Mouse (Mus musculus) liver, embryonic 16.5 days (tissue): ENCODE measurements around the gene Eno2. TPM values are rescaled to one million over a fixed set of nuclear protein-coding genes. Genes with fewer than 3 reads are reported as not detected.

Experiments
- ATAC-seq: fragments of 200-750 bp; cut with Nextera tagmentation; 2 replicates; pipeline ENCODE4 v1.8.0; 2017; ENCODE audit warnings: low read depth, mild to moderate bottlenecking, moderate number of reproducible peaks, moderate library complexity
- H3K27ac ChIP-seq: fragments of 300-500 bp; sonication (generic); 2 replicates; pipeline ENCODE4 v1.5.1; 2014; ENCODE audit warnings: mild to moderate bottlenecking, low read length
- H3K27me3 ChIP-seq: fragments of 300-500 bp; sonication (generic); 2 replicates; pipeline ENCODE4 v1.6.1; 2014; ENCODE audit warnings: low read depth, low read length, mixed read lengths; ENCODE audit not compliant: control insufficient read depth, insufficient read depth
- H3K36me3 ChIP-seq: fragments of 300-500 bp; sonication (generic); 2 replicates; pipeline ENCODE4 v1.6.1; 2014; ENCODE audit warnings: mild to moderate bottlenecking; ENCODE audit not compliant: control insufficient read depth, insufficient read depth
- H3K4me1 ChIP-seq: fragments of 300-500 bp; sonication (generic); 2 replicates; pipeline ENCODE4 v1.6.1; 2014; ENCODE audit warnings: low read depth, low read length, mixed read lengths; ENCODE audit not compliant: control insufficient read depth
- H3K4me2 ChIP-seq: fragments of 300-500 bp; sonication (generic); 2 replicates; pipeline ENCODE4 v1.6.1; 2014; ENCODE audit warnings: low read depth, low read length, mixed read lengths
- H3K4me3 ChIP-seq: fragments of 300-500 bp; sonication (generic); 2 replicates; pipeline ENCODE4 v1.5.1; 2014; ENCODE audit warnings: low read depth, mild to moderate bottlenecking, low read length
- H3K9ac ChIP-seq: fragments of 300-500 bp; sonication (generic); 2 replicates; pipeline ENCODE4 v1.6.1; 2014; ENCODE audit warnings: low read depth, low read length
- H3K9me3 ChIP-seq: fragments of 300-500 bp; sonication (generic); replicated peaks from 2 replicates; pipeline ENCODE4 v1.6.1; 2016; ENCODE audit warnings: low read length; ENCODE audit not compliant: control insufficient read depth
- WGBS: fragments of 180-500 bp; shearing (Covaris S2); extraction: QIAGEN DNeasy Blood & Tissue Kit; methylation state at CpG from one replicate; pipeline ENCODE4 v1.1.7; 2014; ENCODE audit not compliant: insufficient replicate concordance; 5-methylcytosine and 5-hydroxymethylcytosine counted together
- polyA plus RNA-seq: library from polyadenylated mRNA; unstranded; fragments of >200 nt; fragmentation: Nextera tagmentation; extraction: Ambion mirVana; gene quantifications from 2 replicates; pipeline ENCODE4 v1.2.1, GENCODE M21; 2015

The Eno2 gene
- polyA plus RNA-seq = 0.40 and 0.43 TPM in 2 replicates

DNA sequence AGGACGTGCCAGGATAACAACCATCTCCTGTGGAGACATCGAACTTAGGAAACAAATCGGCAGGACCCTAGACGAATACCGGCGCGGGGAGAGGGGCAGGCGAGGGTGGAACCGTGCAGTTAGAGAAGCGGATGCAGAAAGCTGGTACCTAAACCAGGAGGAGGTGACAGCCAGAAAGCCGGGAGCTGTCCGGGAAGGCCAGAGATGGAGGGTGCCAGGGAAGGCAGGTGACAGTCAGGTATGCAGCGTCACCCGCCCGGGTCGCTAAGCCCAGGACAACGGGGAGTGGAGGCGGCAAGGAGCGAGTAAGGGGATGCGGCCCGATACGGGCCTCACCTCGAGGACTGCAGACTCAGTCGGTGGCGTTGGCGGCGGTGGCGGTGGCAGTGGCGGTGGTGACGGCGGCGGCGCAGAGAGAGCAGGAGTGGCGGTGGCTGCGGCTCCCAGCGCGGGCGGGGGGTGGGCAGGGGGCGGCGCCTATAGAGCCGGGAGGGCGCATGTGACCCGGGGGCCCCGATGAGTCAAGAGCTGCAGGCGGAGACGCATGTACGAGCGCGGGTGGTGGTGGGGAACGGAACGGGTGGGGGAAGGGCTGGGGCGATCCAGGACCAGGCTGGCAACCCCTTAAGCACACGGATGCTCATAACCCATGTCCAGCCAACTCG, at the start of gene Eno2:
Gene Eno2, minus strand, starts transcription at position 573 of the 665 bp plus-strand sequence.
- peaks cover 13% of the 10 kb centered on the region for H3K4me1 ChIP-seq
- H3K9me3 ChIP-seq = no peaks in the 10 kb centered on the region
- ATAC-seq = 0 out of 2 replicates have a peak, but pooled peaks have one; percentile 37
- peaks cover 36% of the 10 kb centered on the region for H3K27me3 ChIP-seq
- 0 out of 2 replicates have a peak within 1 kb of the TSS, but pooled peaks have one; percentile 25 for H3K9ac ChIP-seq
- peak within 1 kb of the TSS; percentile 51 for H3K4me3 ChIP-seq
- no peaks in the 10 kb centered on the region for H3K36me3 ChIP-seq
- H3K27ac ChIP-seq = no peak within 1 kb of the TSS
- H3K4me2 ChIP-seq = peak within 1 kb of the TSS; percentile 55
- WGBS = under 1% methylated on average over 54 of the region's 54 CpGs

DNA sequence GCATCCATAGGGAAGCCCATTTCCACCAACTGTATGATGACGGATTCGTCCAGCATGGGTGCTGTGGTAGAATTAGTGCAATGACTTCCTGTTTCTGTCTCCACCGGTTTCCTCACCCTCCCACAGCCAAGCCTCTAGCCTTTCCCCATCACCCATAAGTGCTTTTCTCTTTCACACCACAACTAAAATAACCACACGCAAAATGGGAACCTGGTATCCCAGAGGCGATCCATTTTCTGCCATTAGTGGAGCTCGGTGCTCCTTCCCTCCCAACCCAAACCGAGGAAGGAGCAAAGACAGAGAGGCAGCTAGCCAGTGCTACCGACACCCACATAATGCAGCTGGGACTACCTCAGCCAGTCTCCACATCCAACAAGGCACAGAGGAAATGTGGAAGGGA, 48.5 kb upstream of the Eno2 start:
- ATAC-seq = no peak
- H3K4me3 ChIP-seq = no peak overlapping the region
- H3K9ac ChIP-seq = no peak overlapping the region
- H3K4me2 ChIP-seq = no peak overlapping the region
- peaks cover 35% of the 10 kb centered on the region for H3K36me3 ChIP-seq
- no peaks in the 10 kb centered on the region for H3K27me3 ChIP-seq
- H3K27ac ChIP-seq = peak overlapping the region; percentile 58; the same call in 1 of the 2 replicates
- WGBS = 56% methylated on average over 8 of the region's 8 CpGs
- peaks cover 15% of the 10 kb centered on the region for H3K4me1 ChIP-seq
- H3K9me3 ChIP-seq = no peaks in the 10 kb centered on the region

DNA sequence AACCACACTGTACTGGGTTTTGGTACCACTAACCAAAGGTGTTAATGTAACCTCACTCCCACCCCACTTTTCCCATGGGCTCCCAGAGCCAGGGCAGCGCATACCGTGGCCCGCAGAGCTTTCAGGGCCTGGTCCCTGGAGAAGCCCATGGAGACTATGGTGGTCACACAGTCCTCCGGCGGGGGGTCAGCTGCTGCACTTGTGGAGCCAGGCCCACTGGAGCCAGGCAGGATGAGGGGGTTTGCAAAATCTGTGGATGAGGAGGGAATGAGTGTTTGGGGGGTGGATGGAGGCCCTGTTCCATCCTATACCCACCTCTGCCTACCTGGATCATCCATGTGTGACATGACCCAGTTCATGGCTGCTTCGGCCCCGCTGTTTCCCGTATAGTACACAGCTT, 48.1 kb upstream of the Eno2 start:
- no peak for ATAC-seq
- no peak overlapping the region for H3K4me3 ChIP-seq
- WGBS = 89% methylated on average over 8 of the region's 8 CpGs
- no peaks in the 10 kb centered on the region for H3K27me3 ChIP-seq
- H3K9me3 ChIP-seq = no peaks in the 10 kb centered on the region
- peaks cover 32% of the 10 kb centered on the region for H3K36me3 ChIP-seq
- no peak overlapping the region for H3K9ac ChIP-seq
- H3K4me2 ChIP-seq = no peak overlapping the region
- H3K27ac ChIP-seq = no peak overlapping the region
- peaks cover 19% of the 10 kb centered on the region for H3K4me1 ChIP-seq

DNA sequence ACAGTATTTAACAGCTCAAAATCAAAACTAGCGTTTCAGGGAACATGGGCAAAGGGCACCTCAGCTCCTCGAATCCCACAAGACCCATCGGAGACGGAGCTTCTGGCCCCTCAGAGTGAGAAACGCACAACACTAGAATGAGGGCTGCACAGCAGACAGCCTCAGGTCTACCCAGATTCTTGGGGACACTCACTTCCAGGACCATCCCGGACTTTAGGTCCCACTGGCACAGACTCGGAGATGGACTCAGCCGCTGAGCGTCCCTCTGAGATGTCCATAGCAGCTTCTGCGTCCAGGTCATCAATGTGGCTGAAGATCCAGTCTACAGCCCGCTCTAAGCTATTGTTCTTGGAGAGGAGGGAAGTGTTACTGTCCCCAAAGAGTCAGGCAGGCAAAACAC, 47.7 kb upstream of the Eno2 start:
- no peak overlapping the region for H3K4me2 ChIP-seq
- peaks cover 24% of the 10 kb centered on the region for H3K4me1 ChIP-seq
- H3K27me3 ChIP-seq = no peaks in the 10 kb centered on the region
- H3K9me3 ChIP-seq = no peaks in the 10 kb centered on the region
- no peak for ATAC-seq
- 86% methylated on average over 11 of the region's 11 CpGs for WGBS
- H3K9ac ChIP-seq = no peak overlapping the region
- H3K4me3 ChIP-seq = no peak overlapping the region
- H3K36me3 ChIP-seq = peaks cover 34% of the 10 kb centered on the region
- no peak overlapping the region for H3K27ac ChIP-seq

DNA sequence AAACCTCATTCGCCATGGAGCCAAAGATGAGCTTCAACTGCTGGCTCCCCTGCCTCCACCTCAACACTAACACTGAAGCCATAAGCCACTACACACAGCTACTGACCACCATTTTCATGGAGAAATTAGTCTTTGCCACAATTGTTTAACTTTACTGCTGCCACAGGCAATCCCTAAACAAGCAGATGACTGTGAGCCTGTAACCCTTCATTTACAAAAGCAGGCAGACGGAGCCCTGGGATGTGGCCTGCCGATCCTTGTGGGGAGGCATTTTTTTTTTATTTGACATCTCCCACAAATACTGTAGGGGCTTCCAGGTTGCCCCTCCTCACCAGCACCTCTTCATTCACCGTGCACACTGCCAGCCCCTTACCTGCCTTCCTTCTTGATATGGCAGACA, 47.1 kb upstream of the Eno2 start:
- no peak overlapping the region for H3K4me2 ChIP-seq
- WGBS = 81% methylated on average over 4 of the region's 4 CpGs
- H3K27ac ChIP-seq = no peak overlapping the region
- no peak overlapping the region for H3K4me3 ChIP-seq
- peaks cover 37% of the 10 kb centered on the region for H3K36me3 ChIP-seq
- ATAC-seq = no peak
- H3K27me3 ChIP-seq = no peaks in the 10 kb centered on the region
- H3K9me3 ChIP-seq = no peaks in the 10 kb centered on the region
- peaks cover 29% of the 10 kb centered on the region for H3K4me1 ChIP-seq
- H3K9ac ChIP-seq = no peak overlapping the region

DNA sequence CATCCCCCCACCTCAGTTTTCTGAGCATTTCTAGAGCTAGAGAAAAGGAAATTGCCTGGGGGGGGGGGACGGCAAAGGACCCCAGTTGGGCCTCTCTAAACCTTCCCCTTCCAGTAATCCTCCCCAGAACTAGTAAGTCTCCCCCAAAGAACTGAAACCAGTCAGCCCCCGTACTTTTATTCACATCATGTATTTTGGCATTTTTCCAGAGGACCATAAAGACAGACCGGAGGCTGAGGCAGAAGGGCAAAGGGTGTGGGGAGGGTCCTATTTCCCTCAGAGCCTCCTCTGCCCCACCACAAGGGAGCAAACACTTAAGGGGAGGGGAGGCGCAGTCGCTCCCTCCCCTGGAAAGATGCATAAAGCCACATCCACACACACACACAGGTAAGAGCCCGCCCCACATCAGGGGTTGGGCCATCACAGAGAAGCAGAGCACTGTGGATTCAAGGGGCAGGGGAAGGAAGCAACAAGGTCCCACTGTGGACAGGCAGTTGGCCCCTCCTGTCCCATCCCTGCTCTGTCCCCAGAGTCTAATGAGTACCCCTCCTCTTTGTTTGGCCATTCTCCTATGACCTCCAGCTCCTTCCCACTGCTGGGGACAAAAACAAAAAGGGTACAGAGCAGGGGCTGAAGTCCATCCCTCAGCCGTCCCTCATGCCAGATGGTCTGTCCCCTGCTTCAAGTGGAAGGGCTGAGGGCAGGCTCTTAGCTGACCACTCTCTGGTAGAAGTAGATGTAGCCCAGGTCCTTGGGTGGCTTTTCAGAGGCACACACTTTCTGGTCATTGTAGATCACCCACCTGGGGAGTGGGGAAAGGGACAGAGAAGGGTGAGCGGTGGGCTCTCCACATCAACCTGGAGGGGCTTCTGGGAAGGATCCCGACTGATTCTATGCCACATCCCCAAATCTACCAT, 45.6 kb upstream of the Eno2 start:
- Histone ChIP-seq H3K27ac (no peak overlapping the region), H3K36me3 (peaks cover 32% of the 10 kb centered on the region), H3K9me3 (no peaks in the 10 kb centered on the region), H3K27me3 (no peaks in the 10 kb centered on the region), H3K4me3 (no peak overlapping the region), H3K9ac (no peak overlapping the region), H3K4me1 (peaks cover 32% of the 10 kb centered on the region), H3K4me2 (no peak overlapping the region)
- no peak for ATAC-seq
- 71% methylated on average over 9 of the region's 9 CpGs for WGBS

DNA sequence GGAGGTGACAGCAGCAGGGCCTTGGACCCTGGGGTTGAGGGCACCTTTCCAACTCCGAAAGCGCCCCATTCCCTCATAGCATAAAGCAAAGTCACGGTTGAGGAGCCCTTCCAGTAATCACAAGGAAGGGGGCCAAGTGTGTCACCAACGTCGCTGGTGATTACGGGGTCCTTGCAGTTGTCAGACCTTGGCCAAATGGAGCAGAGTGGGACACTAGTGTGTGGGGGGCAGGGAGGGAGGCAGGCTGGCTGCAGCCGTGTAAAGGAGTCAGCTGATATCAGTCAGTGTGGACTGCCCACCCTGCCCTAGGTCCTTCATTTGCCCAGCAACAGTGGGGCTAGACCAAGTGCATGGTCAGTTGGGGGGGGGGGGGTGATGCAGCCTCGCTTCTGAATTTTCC, 45.0 kb upstream of the Eno2 start:
- H3K9me3 ChIP-seq = no peaks in the 10 kb centered on the region
- peak overlapping the region; percentile 93 for H3K4me2 ChIP-seq
- 39% methylated on average over 8 of the region's 8 CpGs for WGBS
- peaks cover 25% of the 10 kb centered on the region for H3K36me3 ChIP-seq
- no peak for ATAC-seq
- H3K9ac ChIP-seq = peak overlapping the region; percentile 57
- 0 out of 2 replicates have a peak overlapping the region, but pooled peaks have one; percentile 34 for H3K27ac ChIP-seq
- H3K4me1 ChIP-seq = peaks cover 38% of the 10 kb centered on the region
- H3K4me3 ChIP-seq = peak overlapping the region; percentile 83
- no peaks in the 10 kb centered on the region for H3K27me3 ChIP-seq

DNA sequence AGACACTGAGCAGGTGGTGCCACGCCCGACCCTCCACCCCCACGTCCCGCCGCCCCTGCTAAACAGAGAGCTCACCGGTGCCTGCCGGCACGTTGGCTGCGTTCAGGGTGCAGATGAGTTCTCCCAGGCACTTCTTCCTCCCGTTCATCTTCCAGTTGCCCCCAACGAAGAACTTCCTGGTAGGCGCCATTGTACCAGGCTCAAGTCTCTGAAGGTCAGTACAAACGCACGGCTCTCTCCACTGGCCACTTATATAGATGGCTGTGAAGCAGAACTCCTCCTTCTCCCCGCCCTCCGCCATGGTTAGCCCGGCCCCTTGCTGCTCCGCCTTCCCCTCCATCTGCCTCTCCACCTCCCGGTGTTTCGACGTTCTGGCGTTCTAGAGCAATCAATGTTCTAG, 44.5 kb upstream of the Eno2 start, which contains the start of gene Tpi1:
Gene Tpi1, minus strand, starts transcription at position 364 of the 400 bp plus-strand sequence.
- peak; percentile 87 for ATAC-seq
- peak within 1 kb of the TSS; percentile 93 for H3K4me2 ChIP-seq
- peak within 1 kb of the TSS; percentile 93 for H3K27ac ChIP-seq
- H3K9me3 ChIP-seq = no peaks in the 10 kb centered on the region
- under 1% methylated on average over 22 of the region's 22 CpGs for WGBS
- peaks cover 23% of the 10 kb centered on the region for H3K36me3 ChIP-seq
- H3K4me3 ChIP-seq = peak within 1 kb of the TSS; percentile 83
- peaks cover 38% of the 10 kb centered on the region for H3K4me1 ChIP-seq
- no peaks in the 10 kb centered on the region for H3K27me3 ChIP-seq
- H3K9ac ChIP-seq = peak within 1 kb of the TSS; percentile 82
